Mouse (Mus musculus) thymus, adult 2 months (tissue): ENCODE results near the gene Ndufa4l2. TPM values are rescaled to one million over a fixed set of nuclear protein-coding genes. Genes with fewer than 3 reads are reported as not detected.

Experiments used
- DNase-seq: peaks from one replicate; pipeline ENCODE4 v3.0.0; 2021
- H3K27ac ChIP-seq: fragments of 200-500 bp; 2 replicates; pipeline ENCODE4 v1.5.1; 2012; ENCODE audit warnings: low read length, control low read depth; ENCODE audit not compliant: control insufficient read depth, insufficient read depth
- H3K27me3 ChIP-seq: fragments of 200-500 bp; 2 replicates; pipeline ENCODE4 v1.6.1; 2012; ENCODE audit warnings: mild to moderate bottlenecking, low read length, moderate library complexity, mixed read lengths; ENCODE audit not compliant: control insufficient read depth, insufficient read depth
- H3K36me3 ChIP-seq: fragments of 200-500 bp; 2 replicates; pipeline ENCODE4 v1.6.1; 2012; ENCODE audit warnings: mild to moderate bottlenecking, low read length, moderate library complexity; ENCODE audit not compliant: control insufficient read depth, insufficient read depth
- H3K4me1 ChIP-seq: fragments of 200-500 bp; replicated peaks from 2 replicates; pipeline ENCODE4 v1.6.1; 2012; ENCODE audit warnings: low read length; ENCODE audit not compliant: control insufficient read depth, insufficient read depth
- H3K4me3 ChIP-seq: fragments of 200-500 bp; 2 replicates; pipeline ENCODE4 v1.5.1; 2012; ENCODE audit warnings: mild to moderate bottlenecking, low read length, control low read depth, moderate library complexity; ENCODE audit not compliant: control insufficient read depth, insufficient read depth
- CTCF ChIP-seq: fragments of 200-500 bp; IDR thresholded peaks from 2 replicates; pipeline ENCODE4 v1.5.1; 2012; ENCODE audit warnings: mild to moderate bottlenecking, control low read depth, low read length, moderate library complexity, borderline replicate concordance; ENCODE audit not compliant: control insufficient read depth, poor library complexity, insufficient read depth; ENCODE audit errors: extremely low read depth
- POLR2A ChIP-seq: fragments of 200-500 bp; IDR thresholded peaks from 2 replicates; pipeline ENCODE4 v1.6.1; 2012; ENCODE audit warnings: mild to moderate bottlenecking, low read length, control low read depth, moderate library complexity; ENCODE audit not compliant: control insufficient read depth, poor library complexity, insufficient read depth; ENCODE audit errors: extremely low read depth
- WGBS: fragments of 180-500 bp; shearing (Covaris S2); methylation state at CpG from one replicate; pipeline ENCODE4 v1.1.7; 2018; 5-methylcytosine and 5-hydroxymethylcytosine counted together
- polyA plus RNA-seq: library from polyadenylated mRNA; depleted of rRNA; stranded (reverse); fragments of >200 nt; gene quantifications from 2 replicates; pipeline ENCODE4 v1.2.3, GENCODE M21; 2012

The Ndufa4l2 gene
- polyA plus RNA-seq, 1 experiment, result 13.5 TPM

GRCm38 (mm10) chr10:127509051-127509836, 5.5 kb upstream of the Ndufa4l2 start:
- Histone ChIP-seq H3K4me3 (no peak overlapping the region), H3K27ac (no peak overlapping the region), H3K4me1 (peaks cover 38% of the 10 kb centered on the region), H3K27me3 (peaks cover 5% of the 10 kb centered on the region; the same call in 1 of the 2 replicates), H3K36me3 (no peaks in the 10 kb centered on the region)
- TF ChIP-seq CTCF (peak; percentile 82; the same call in 1 of the 2 replicates), POLR2A (no peak)
- 3% methylated on average over 35 of the region's 35 CpGs for WGBS
- peak; percentile 90 for DNase-seq

- H3K4me3 ChIP-seq, result no peak overlapping the region
- peaks cover 5% of the 10 kb centered on the region; the same call in 1 of the 2 replicates for H3K27me3 ChIP-seq
- H3K36me3 ChIP-seq, result no peaks in the 10 kb centered on the region
- TF ChIP-seq CTCF, result no peak
- no peak for TF ChIP-seq POLR2A
- H3K27ac ChIP-seq, result no peak overlapping the region
- DNase-seq, result no peak
- H3K4me1 ChIP-seq, result peaks cover 38% of the 10 kb centered on the region
- WGBS, result 59% methylated on average over 17 of the region's 17 CpGs
These were observed 4.7 kb upstream of the Ndufa4l2 start for GRCm38 (mm10) chr10:127509837-127510701.

GRCm38 (mm10) chr10:127510895-127511617, 3.7 kb upstream of the Ndufa4l2 start:
- H3K27me3 ChIP-seq, result peaks cover 5% of the 10 kb centered on the region; the same call in 1 of the 2 replicates
- TF ChIP-seq POLR2A (no peak), CTCF (no peak)
- WGBS, result 21% methylated on average over 11 of the region's 11 CpGs
- H3K4me3 ChIP-seq, result peak overlapping the region; percentile 44; the same call in 1 of the 2 replicates
- DNase-seq, result no peak
- H3K27ac ChIP-seq, result no peak overlapping the region
- H3K4me1 ChIP-seq, result peaks cover 38% of the 10 kb centered on the region
- no peaks in the 10 kb centered on the region for H3K36me3 ChIP-seq

- TF ChIP-seq POLR2A, result no peak
- TF ChIP-seq CTCF, result no peak
- peak overlapping the region; percentile 44 for H3K4me3 ChIP-seq
- peaks cover 5% of the 10 kb centered on the region; the same call in 1 of the 2 replicates for H3K27me3 ChIP-seq
- H3K36me3 ChIP-seq, result no peaks in the 10 kb centered on the region
- DNase-seq, result peak; percentile 65
- no peak overlapping the region for H3K27ac ChIP-seq
- H3K4me1 ChIP-seq, result peaks cover 38% of the 10 kb centered on the region
- 0% methylated on average over 46 of the region's 46 CpGs for WGBS
These were observed 3.0 kb upstream of the Ndufa4l2 start for GRCm38 (mm10) chr10:127511634-127512306.

DNA sequence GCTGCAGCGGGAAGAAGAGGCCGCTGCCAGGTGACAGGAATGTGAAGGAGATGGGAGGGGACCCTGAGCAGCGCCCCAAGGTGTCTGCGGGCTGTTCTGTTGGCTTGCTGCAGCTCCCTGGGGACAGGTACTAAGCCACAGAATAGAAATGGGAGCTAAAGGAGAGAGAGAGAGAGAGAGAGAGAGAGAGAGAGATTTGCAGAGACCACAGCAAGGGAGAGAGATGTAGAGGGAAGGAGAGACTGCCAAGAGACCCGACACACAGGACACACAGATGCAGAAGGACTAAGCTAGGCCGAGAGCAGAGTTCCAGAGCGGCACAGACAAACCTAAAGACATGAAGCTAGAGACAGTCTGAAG, 2.5 kb upstream of the Ndufa4l2 start:
- no peak for TF ChIP-seq CTCF
- TF ChIP-seq POLR2A, result no peak
- WGBS, result 8% methylated on average over 7 of the region's 7 CpGs
- Histone ChIP-seq H3K4me3 (peak overlapping the region; percentile 44; the same call in 1 of the 2 replicates), H3K36me3 (no peaks in the 10 kb centered on the region), H3K27me3 (peaks cover 5% of the 10 kb centered on the region; the same call in 1 of the 2 replicates), H3K27ac (no peak overlapping the region), H3K4me1 (peaks cover 38% of the 10 kb centered on the region)
- no peak for DNase-seq

- Histone ChIP-seq H3K36me3 (no peaks in the 10 kb centered on the region), H3K4me3 (no peak overlapping the region), H3K4me1 (peaks cover 38% of the 10 kb centered on the region), H3K27me3 (peaks cover 5% of the 10 kb centered on the region; the same call in 1 of the 2 replicates), H3K27ac (no peak overlapping the region)
- DNase-seq, result peak; percentile 94
- no peak for TF ChIP-seq POLR2A
- peak; percentile 100 for TF ChIP-seq CTCF
- under 1% methylated on average over 27 of the region's 27 CpGs for WGBS
These were observed 2.0 kb upstream of the Ndufa4l2 start for GRCm38 (mm10) chr10:127512813-127513212.
